Mouse (Mus musculus): ENCODE measurements around the gene Tbcc. TPM values are rescaled to one million over a fixed set of nuclear protein-coding genes. Genes with fewer than 3 reads are reported as not detected.

Gene Tbcc
- total RNA-seq, 2 experiments from 2014 or later, result 23.4 to 28.5 TPM

DNA sequence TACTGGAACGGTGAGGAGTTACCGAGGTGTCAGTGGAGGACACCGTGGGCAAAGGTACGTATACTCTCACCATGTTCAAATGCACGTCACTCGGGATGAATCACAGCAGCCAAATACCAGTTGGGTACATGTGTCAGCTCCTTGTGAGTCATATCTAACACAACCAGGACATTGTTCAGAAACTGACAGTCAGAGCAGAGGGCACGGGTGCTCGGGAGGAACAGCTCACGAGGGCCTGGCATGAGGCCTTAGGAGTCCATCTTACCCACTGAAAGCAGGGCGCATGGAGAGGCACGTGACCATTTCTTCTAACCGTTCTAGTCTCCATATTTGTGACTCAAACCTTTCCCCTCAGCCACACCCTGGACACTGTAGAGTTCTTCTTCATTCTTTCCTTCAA lies 23.6 kb upstream of the Tbcc start:
- intact Hi-C loops (cut with DNase I), result no loop called here
- DNase-seq, result no peak

DNA sequence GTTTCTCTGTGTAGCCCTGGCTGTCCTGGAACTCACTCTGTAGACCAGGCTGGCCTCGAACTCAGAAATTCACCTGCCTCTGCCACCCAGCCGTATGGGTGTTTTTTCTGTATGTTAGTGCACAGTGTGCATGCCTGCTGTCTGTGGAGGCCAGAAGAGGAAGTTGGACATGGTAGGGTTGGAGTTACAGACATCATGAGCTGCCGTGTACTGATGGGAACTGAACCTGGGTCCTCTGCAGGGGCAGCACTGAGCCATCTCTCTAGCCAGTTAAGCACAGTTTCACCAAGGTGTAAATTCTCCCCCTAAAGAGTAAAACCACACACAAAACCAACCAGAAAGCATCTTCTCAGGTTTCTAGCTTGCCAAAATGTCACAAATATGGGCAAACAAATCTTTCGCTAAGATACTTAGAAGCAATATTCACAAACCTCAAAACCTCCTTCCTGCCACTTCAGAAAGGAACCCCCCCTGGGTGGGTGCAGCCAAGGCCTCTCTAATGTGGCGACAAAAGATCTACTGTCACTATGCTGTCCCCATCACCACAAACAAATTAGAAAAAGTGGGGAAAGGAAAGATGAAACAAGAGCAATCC lies 20.2 kb upstream of the Tbcc start:
- no peak for DNase-seq
- intact Hi-C loops (cut with DNase I), result no loop called here

DNA sequence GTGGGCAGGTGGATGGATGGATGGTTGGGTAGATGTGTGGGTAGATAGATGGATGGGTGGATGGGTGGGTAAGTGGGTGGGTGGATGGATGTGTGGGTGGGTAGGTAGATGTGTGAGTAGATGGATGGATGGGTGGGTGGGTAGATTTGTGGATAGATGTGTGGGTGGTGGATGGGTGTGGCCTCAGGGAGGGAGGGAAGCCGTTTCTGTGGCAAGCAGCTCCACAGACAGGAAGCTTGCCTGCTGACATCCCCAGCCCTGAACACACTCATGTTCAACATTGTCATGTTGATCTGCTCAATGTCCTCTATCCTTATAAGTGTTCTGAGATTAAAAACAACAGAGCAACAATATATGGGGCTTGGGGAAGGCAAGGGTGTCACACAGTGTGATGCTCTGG lies 19.6 kb upstream of the Tbcc start:
- intact Hi-C loops (cut with DNase I), result no loop called here
- no peak for DNase-seq

DNA sequence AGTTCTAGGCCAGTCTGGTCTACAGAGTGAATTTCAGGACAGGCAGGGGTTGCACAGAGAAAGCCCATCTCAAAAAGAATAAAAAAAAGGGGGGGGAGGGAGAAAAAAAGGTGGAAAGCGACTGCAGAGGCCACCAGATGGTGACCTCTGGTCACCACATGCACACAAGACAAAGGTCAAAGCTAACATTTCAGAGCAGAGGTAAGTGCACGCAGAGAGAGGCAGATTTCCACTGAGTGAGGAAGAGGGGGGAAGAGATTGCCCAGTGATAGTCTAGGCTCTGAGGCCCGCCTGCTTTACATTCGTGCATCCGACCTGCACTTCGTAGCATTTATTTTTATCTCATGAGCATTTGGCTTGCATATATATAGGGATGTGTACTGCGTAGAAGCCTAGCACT lies 17.7 kb upstream of the Tbcc start:
- no peak for DNase-seq
- intact Hi-C loops (cut with DNase I), result no loop called here

DNA sequence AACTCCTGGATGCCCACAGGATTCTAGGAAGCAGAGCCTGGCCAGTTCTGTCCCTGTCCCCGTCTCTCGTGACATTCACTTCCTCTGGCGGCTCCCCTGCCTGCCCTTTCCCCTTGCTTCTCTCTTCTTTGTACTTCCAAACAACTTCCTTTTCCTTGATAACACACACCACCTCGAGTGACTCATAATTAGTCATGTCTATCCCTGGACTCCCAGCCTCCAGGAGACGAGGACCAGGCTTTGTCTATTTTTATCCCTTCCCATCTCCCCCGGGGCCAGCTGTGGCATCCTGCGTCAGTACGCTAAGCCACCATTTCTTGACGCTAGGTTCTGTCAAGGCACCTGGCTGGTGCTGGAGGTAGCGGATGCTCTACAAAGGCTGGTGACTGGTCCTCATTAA lies 16.4 kb upstream of the Tbcc start:
- intact Hi-C loops (cut with DNase I), result no loop called here
- no peak for DNase-seq

DNA sequence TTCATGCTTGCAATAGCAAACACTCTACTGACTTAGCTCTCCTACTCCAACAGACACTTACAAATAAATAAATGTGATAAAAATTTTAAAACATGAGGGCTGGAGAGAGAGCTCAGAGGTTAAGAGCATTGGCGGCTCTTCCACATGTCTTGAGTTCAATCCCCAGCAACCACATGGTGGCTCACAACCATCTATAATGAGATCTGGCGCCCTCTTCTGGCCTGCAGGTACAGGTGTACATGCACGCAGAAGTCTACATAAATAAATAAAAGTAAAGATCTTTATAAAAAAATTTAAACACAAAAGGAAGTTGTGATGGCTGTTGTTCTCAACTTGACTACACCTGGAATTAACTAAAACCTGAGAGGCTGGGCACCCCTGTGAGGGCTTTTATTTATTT lies 14.9 kb upstream of the Tbcc start:
- intact Hi-C loops (cut with DNase I), result no loop called here
- no peak for DNase-seq

DNA sequence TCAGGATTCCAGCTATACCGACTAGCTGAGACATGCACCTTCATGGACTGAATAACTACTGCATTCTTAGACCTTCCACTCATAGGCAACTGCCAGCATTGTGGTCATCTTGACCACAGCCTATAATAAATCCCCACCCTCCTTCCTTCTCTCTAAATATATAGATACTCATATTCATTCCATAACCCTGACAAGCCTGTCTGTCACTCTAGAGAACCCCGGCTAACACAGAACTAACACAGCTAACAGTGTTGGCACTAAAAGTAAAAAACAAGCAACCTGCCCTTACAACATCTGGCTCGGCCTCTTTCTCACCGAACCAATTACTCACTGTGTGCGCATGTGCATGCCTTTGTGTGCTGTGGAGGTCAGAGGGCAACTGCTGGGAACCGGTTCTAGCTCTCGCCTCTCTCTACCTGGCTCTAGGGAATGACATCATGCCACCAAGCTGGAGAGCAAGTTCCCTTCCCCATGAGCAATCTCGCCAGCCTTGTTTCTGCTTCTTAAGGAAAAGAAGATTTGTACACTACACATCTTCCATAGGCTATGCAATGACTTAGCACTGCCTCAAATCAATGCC lies 14.0 kb upstream of the Tbcc start:
- intact Hi-C loops (cut with DNase I), result no loop called here
- no peak for DNase-seq

DNA sequence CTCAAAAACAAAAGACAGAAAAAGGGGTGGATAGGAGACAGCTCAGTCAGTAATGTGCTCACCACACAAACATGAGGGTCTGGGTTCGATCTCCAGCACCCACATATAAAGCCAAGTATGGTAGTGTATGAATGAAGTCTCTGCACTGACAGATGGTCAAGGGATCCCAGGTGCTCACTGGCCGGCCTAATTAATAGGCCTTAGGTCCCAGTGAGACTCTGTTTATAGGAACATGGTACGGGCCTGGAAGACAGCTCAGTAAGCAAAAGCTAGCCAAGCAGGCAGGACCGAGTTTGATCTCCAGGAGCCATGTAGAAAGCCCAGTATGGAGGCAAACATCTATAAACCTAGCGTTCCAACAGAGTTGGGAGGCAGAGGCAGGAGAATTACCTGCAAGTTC lies 13.4 kb upstream of the Tbcc start:
- intact Hi-C loops (cut with DNase I), result no loop called here
- no peak for DNase-seq

DNA sequence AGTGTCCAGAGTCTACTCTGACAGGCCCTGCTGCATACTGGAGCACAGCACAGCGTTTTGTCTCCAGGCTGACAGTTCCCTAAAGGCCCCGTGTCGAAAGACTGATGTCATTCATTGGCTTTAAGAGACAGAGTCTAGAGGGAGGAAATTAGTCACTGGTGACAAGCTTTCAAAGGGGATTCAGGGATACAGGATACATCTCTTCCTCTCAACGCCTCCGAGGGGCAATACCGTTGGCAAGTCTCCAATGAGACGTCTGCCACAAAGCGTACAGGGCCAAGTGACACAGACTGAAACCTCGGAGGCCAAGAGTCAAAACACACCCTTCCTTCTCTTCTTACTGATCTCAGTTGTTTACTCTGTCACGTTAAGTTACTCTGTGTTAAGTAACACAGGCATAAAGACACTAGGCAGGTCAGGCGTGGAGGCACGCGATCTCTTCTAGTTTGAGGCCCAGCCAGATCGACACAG lies 10.6 kb upstream of the Tbcc start:
- peak; percentile 36 for DNase-seq
- intact Hi-C loops (cut with DNase I), result no loop called here

DNA sequence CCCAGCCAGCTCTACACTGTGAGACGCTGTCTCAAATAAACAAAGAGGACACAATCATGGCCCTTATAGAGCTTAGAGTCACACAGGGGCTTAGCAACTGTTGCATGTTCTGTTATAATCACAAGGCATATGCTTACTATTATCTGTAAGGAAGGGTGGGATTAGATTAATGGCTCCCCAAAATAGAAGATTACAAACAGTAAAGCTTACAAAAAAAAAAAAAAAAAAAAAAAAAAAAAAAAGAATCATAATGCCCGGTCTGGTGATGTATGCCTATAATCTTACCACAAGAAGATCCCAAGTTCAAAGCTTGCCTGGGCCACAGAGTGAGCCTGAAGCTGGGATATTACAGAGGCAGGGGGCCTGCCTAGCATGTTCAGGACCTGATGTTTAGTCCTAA lies 10.2 kb upstream of the Tbcc start:
- intact Hi-C loops (cut with DNase I), result no loop called here
- DNase-seq, result no peak

DNA sequence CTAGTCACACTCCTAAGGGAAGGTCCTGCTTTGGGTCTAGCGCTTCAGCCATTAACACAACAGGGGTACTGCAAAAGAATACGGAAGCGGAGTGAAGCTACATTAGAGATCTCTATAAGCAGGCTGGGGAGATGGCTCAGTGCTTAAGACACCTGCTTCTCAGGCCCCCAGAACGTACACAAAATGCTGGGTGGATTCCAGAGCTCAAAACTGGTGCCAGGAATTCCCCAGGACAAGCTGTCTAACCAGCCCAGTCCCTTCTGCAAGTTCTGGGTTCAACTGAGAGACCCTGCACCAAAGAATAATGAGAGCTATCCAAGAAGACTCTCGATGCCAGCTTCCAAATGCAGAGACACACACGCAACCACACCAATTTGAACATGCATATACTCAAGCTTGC lies 8.8 kb upstream of the Tbcc start:
- intact Hi-C loops (cut with DNase I), result no loop called here
- no peak for DNase-seq

DNA sequence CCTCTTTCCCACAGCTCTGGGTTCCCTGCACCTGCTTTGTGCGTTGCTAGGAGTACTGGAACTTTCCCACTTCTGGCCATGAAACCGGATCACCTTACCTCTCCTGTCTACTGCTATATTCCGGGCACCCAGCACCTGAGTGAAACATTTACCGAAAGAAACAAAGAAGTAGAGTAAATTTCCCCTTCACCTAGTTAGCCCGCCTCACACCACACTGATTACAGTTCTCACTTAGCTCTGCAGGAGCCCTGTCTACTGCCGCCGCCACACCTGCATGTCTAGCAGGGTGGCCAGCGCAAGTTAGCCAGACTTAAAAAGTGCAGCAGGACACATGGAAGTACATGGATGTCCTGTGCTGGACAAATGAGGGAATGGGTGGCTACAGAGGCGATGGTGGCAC lies 7.4 kb upstream of the Tbcc start:
- no peak for DNase-seq
- intact Hi-C loops (cut with DNase I), result no loop called here

DNA sequence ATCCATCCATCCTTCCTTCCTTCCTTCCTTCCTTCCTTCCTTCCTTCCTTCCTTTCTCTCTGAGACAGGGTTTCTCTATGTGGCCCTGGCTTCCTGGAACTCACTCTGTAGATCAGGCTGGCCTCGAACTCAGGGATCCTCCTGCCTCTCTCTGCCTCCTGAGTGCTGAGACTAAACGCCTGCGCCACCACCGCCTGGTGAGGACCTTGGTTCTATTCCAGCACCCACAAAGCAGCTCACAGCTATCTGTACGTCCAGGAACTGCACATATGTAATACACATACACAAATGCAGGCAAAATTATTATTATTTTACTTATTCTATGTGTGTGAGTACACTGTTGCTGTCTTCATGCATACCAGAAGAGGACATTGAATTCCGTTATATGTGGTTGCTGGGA lies 5.7 kb upstream of the Tbcc start:
- intact Hi-C loops (cut with DNase I), result no loop called here
- no peak for DNase-seq

DNA sequence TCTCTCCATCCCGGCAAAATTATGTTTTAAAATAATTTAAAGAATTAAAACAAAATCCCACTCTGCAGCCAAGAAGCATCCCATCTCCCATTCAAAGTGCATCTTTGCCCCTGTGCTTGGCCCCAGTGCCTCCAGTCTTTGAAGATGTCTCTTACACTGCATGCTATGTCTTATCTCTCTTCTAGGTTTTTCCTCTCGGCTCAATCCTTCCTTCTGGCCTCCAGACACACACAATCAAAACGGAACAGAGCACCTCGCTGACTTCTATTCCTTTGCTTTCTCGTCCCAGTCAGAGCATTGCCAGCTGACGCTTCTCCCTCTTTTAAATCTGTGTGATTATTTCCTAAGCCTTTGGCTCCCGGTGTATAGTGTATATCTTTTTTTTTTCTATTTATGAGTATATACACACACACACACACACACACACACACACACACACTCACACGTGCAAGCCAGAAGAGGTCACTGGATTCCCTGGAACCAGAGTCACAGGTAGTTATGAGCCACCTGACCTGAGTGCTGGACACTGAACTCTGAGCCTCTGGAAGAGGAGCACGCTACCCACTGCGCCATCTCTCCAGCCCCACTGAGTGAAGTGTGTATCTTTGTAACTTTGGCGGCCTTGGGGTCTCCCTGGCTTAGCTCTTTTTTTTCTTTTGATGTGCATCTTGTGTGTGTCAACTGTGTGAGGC lies 5.1 kb upstream of the Tbcc start:
- intact Hi-C loops (cut with DNase I), result no loop called here
- no peak for DNase-seq

DNA sequence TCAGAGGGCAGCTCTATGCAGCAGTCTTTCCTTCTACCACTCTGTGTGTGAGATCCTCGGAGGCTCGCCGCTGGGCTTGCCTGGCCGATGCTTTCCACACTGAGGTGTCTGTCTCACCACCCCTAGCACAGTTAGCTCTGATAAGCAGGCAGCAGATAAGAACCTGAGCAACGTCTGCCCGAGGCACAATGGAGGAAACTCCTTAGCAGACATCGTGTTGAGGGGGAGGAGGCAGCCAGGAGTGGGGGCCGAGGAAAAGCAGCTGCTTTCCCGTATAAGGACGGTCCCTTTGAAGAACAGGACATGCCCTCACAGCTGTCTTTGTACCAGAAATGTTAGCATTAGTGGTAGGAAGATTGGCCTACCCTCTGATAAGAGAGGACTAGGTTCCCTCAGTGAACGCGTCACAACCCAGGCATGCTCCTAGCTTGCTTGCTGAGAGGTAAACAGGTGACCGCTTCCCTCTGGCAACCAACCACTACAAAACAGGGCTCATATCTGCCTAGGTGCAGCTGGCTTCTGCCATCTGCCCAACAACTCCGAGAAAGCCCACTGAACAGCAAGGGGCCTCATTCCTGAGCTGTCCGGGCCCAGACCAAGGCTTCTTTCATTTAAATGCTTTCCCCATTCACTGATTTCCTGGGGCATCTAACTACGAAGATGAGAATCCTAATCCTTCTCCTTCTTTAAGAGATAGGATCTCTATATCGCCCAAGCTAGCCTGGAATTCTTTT lies 4.4 kb upstream of the Tbcc start:
- no peak for DNase-seq
- intact Hi-C loops (cut with DNase I), result no loop called here

DNA sequence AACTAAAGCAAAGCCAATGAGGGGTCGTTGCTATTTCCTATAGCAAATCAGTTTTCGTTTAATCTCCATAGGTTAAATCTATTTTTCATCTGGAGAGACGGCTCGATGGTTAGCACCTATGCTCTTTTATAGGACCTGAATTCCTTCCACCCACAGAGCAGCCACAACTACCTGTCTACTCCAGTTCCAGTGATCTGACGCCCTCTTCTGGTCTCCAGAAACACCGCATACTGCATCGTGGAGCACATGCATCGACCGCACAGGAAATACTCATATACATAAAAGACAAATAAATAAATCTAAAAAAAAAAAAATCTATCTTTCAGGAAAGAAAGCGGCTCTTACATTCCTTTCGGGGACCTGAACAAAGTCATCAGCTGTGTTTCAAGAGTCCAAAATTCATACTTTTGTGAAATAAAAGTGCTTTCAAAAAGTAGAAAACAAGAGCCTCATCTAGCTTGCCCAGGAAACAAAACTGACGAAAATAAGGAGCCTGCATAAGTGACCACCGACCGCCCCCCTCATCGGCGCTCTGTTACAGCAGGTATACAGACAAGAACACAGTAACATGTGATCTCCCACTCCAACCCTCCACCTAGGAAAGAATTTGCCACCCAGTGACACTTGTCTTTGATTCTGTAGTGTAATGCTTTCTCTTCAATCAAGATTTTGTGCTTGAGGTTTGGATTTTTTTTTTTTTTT lies 1.8 kb upstream of the Tbcc start:
- peak; percentile 34 for DNase-seq

DNA sequence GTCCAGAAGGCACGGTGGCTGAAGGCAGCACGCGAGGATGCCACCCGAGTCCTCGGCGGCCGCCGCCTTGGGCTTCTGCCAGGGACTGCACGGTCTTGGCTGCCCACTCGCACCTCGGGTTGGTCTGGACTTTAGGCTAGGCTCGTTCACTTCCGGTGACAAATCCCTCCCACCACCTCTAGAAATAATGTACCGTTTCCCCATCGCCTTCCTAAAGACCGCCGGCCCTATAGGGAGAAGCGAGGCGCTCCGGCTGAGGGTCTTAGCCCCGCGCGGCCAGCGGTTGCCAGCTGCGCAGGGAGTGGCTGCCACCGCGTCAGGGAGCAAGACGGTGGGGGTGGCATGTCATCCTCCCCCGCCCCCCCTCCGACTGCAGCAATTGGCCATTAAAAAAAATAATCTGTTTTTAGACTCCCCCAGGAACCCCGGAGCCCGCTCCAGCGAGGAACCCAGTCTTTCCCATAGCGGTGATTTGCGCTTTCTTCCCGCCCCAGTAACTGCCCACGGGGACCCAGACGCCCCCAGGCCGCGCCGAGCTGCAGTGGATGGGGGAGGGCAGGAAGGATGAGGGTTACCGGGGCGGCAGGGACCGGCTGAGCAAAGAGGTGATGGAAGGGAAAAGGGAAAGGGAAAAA lies 917 bp upstream of the Tbcc start:
- peak; percentile 91 for DNase-seq
- intact Hi-C loops (cut with DNase I), result loop anchor here (2.0 kb wide), 1 partner anchor 31 kb away; the partner anchor contains the start of gene Bicral

More for the DNA sequence above, 1.8 kb upstream of the Tbcc start:
- intact Hi-C loops (cut with DNase I), result loop anchor here (2.0 kb wide), 1 partner anchor 30 kb away; the partner anchor contains the start of gene Bicral

DNA sequence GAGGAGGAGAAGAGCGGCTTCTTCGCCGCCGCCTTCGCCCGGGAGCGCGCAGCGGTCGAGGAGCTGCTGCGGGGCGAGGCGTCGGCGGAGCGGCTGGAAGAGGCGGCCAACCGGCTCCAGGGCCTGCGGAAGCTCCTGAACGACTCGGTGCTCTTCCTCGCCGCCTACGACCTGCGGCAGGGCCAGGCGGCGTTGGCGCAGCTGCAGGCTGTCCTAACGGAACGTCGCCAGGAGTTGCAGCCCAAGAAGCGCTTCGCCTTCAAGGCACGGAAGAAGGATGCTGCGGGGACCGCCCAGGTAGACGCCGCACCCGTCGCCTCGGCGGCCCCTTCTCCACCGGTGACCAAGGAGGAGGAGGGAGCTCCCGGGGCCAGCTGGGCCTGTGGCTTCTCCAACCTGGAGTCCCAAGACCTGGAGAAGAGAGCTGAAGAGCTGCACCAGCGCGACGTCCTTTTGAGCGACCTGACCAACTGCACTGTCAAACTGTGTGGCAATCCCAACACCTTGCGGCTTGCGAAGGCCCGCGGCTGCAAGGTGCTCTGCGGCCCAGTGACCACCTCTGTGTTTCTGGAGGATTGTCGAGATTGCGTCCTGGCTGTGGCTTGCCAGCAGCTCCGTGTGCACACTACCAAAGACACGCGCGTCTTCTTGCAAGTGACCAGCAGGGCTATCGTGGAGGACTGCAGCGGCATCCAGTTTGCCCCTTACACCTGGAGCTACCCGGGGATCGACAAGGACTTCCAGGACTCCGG lies 535 bp downstream of the Tbcc start:
- intact Hi-C loops (cut with DNase I), result no loop called here
- peak; percentile 33 for DNase-seq

DNA sequence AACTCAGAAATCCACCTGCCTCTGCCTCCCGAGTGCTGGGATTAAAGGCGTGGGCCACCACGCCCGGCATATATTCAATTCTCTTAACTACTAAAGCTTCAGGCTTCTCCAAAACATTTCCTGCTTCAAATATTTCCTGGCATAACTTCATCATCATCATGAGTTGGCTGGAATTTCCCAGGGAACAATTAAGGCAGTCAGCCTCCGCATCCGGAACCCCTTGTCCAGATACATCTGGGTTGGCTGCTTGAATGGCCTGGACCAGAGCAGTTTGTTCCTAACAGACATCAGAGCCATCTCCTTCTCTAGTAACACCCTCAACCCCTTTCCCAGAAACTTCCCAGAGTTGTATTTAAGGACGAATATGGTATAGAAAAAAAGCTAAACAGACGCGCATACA lies 4.9 kb downstream of the Tbcc start:
- intact Hi-C loops (cut with DNase I), result no loop called here

More for the DNA sequence above, 4.9 kb downstream of the Tbcc start:
- DNase-seq, result no peak

All from left cerebral cortex, postnatal 4 days (tissue).